Mouse (Mus musculus) neural tube, embryonic 10.5 days (tissue): Measurements from ENCODE around the gene Dmkn.
"Not testable (repeated sequence)": the region's sequence is repeated elsewhere in the genome, so short reads cannot be mapped to it uniquely, and the experiment has no call there.

Experiments
- DNase-seq: peaks from one replicate; pipeline ENCODE4 v3.0.0-alpha.2; 2017; ENCODE audit warnings: low spot score; ENCODE audit errors: extremely low spot score

The Dmkn gene

GRCm38 (mm10) chr7:30811757-30812290, 48.3 kb downstream of the Dmkn start:
- DNase-seq, result no peak

GRCm38 (mm10) chr7:30812291-30812807, 48.8 kb downstream of the Dmkn start:
- DNase-seq, result peak; percentile 18

DNA sequence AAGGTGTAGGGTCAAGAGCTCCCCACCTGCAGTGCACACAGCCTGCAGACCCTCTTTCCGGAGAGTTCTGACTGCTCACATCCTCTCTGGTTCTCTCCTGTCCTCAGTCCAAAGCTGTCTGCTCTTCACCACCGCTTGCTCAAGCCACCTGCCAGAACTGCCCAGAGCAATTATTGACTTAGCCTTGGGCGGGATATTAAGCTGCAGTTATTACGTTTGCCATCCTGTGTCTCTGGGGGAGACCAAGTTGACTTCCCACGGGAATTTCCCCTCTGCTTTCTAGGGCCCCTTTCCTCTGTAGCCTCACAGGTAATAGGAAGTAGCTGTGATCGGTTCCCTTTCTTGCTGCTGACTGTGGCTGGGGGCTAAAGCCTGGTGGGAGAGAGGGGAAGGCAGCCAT, 56.6 kb downstream of the Dmkn start:
- no peak for DNase-seq

- DNase-seq, result no peak
Observed at GRCm38 (mm10) chr7:30820854-30821445, 57.4 kb downstream of the Dmkn start.

GRCm38 (mm10) chr7:30821532-30821931, 58.0 kb downstream of the Dmkn start:
- no peak for DNase-seq

DNA sequence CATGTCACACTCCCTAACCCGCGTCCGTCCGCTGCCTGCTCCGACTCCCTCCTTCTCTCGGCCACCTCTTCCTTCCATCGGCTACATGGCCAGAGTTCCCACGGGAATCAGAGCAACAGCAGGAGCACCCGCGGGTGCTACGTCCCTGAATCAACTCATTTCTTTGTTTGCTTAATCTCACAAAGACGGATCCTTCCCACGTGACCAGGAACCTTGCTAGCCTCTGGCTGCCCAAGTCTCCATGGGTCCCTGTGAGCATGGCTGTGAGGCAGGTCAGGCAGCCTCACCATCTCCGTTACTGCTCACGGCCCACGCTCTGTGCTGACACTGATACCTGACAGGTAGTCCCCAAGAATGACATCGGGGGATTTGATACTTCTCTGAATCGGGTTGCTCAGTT, 60.1 kb downstream of the Dmkn start, which contains the start of gene Ffar2:
Ffar2 (minus strand) TSS at position 101 of the 400 bp plus-strand sequence.
- DNase-seq, result no peak

GRCm38 (mm10) chr7:30824306-30824705, 60.8 kb downstream of the Dmkn start:
- DNase-seq, result no peak

DNA sequence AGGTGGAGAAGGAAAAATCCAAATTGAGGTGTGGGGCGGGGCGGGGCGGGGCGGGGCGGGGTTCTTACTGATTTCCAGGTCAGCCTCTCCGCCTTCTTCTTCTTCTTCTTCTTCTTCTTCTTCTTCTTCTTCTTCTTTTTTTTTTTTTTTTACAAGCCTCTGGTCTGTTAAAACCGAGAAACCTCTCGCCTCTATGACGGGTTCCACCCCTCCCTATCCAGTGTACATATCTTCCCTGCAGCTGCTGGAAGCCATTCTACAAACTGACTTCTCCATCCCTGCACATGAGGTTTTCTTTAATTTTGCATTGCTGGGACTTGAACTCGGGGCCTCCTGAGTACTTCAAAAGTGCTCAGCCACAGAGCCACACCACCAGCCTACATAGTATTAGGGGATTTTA, 63.1 kb downstream of the Dmkn start:
- no peak for DNase-seq

- DNase-seq, result not testable (repeated sequence)
Observed at GRCm38 (mm10) chr7:30828871-30829270, 65.3 kb downstream of the Dmkn start.

DNA sequence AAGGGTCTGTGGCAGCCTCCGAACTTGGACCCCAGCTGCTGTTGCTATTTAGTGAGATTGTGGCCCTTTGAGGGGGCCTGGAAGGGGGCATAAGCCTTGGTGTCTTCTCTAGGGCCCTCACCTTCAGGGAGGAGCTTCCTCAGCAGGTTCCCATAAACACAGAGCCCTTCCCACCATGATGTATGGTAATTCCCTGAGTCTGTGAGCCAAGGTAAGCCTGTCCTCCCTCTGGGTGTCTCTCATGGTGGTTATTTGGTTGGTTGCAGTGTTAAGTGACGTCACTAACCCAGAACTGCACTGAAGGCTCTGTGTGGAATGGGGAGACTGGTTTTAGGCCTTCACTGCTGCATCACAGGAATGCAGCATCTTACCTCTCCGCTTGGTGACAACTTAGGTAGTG, 65.9 kb downstream of the Dmkn start:
- DNase-seq, result no peak
